Mouse (Mus musculus) layer of hippocampus, postnatal 25 days (tissue): ENCODE results near the gene Serpinf1. TPM values are rescaled to one million over a fixed set of nuclear protein-coding genes. Genes with fewer than 3 reads are reported as not detected.
A peak's percentile ranks its signal among the peaks of the same experiment; 100 is the strongest.
"Not testable (repeated sequence)": the region's sequence is repeated elsewhere in the genome, so short reads cannot be mapped to it uniquely, and the experiment has no call there.

ENCODE experiments used
- DNase-seq, 2 experiments: peaks; one replicate each; pipeline ENCODE4 v3.0.0; 2022; ENCODE audit warnings: mixed read lengths in 2 of 2, low spot score in 1 of 2; ENCODE audit errors: extremely low spot score in 1 of 2
- total RNA-seq, 2 experiments: library from RNA; stranded (reverse); gene quantifications; 2 replicates each; pipeline ENCODE4 v1.2.3; 2021

Serpinf1 gene
- total RNA-seq, 2 experiments from 2014 or later: 16.0 to 16.8 TPM

- no peak for DNase-seq
Measured at GRCm38 (mm10) chr11:75456440-75456871, 34.0 kb upstream of the Serpinf1 start.

- DNase-seq: not testable (repeated sequence)
Measured at GRCm38 (mm10) chr11:75455971-75456370, 33.5 kb upstream of the Serpinf1 start.

GRCm38 (mm10) chr11:75455041-75455736 lies 32.7 kb upstream of the Serpinf1 start:
- DNase-seq: no peak

GRCm38 (mm10) chr11:75453991-75454930 lies 31.8 kb upstream of the Serpinf1 start, which contains the start of gene Wdr81:
Gene Wdr81 (minus strand): TSS chr11:75454717.
- peak; percentile 69 to 78 for DNase-seq

GRCm38 (mm10) chr11:75452812-75453557 lies 30.5 kb upstream of the Serpinf1 start:
- no peak for DNase-seq

- no peak for DNase-seq
Measured at GRCm38 (mm10) chr11:75452081-75452480, 29.6 kb upstream of the Serpinf1 start.

GRCm38 (mm10) chr11:75450936-75451335 lies 28.4 kb upstream of the Serpinf1 start:
- DNase-seq: no peak

GRCm38 (mm10) chr11:75450304-75450908 lies 27.9 kb upstream of the Serpinf1 start:
- DNase-seq: no peak

GRCm38 (mm10) chr11:75449695-75450094 lies 27.2 kb upstream of the Serpinf1 start:
- DNase-seq: no peak

GRCm38 (mm10) chr11:75448575-75448974 lies 26.1 kb upstream of the Serpinf1 start:
- DNase-seq: no peak

- DNase-seq: no peak
Measured at GRCm38 (mm10) chr11:75443711-75444110, 21.2 kb upstream of the Serpinf1 start.

GRCm38 (mm10) chr11:75441601-75442000 lies 19.1 kb upstream of the Serpinf1 start:
- DNase-seq: no peak

GRCm38 (mm10) chr11:75441034-75441433 lies 18.5 kb upstream of the Serpinf1 start:
- no peak for DNase-seq

GRCm38 (mm10) chr11:75439951-75440350 lies 17.4 kb upstream of the Serpinf1 start:
- no peak for DNase-seq

GRCm38 (mm10) chr11:75439363-75439762 lies 16.9 kb upstream of the Serpinf1 start, which contains the start of gene Serpinf2:
Gene Serpinf2 (minus strand): TSS chr11:75439591.
- no peak for DNase-seq

- DNase-seq: no peak
Measured at GRCm38 (mm10) chr11:75438804-75439203, 16.3 kb upstream of the Serpinf1 start.

- DNase-seq: no peak
Measured at GRCm38 (mm10) chr11:75438194-75438593, 15.7 kb upstream of the Serpinf1 start.

- no peak for DNase-seq
Measured at GRCm38 (mm10) chr11:75434138-75434537, 11.6 kb upstream of the Serpinf1 start.

- peak; percentile 46 to 67 for DNase-seq
Measured at GRCm38 (mm10) chr11:75431307-75431706, 8.8 kb upstream of the Serpinf1 start.
